Mouse (Mus musculus) cerebellum, postnatal 4 days (tissue): ENCODE data around the gene Dlg2.

Experiments used
- DNase-seq, 2 experiments: peaks; one replicate each; pipeline ENCODE4 v3.0.0; 2022; ENCODE audit warnings: low spot score in 2 of 2, mixed read lengths in 1 of 2

The Dlg2 gene

DNA sequence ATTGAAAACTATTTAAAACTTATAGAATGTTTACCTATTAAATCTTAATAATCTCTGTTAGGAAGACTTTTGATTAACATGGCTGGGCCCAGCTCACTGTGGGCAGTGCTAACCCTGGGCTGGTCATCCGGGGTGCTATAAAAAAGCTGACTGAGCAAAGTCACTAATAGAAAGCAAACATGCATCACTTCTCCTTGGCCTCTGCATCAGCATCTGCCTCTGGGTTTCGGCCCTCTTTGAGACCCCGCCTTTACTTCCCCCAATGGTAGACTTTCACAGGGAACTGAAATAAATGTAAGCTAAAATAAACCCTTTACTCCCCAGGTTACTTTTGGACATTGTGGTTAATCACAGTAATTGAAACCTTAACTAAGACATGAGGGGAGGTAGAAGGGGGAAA, 1264.3 kb downstream of the Dlg2 start:
- DNase-seq: no peak

DNA sequence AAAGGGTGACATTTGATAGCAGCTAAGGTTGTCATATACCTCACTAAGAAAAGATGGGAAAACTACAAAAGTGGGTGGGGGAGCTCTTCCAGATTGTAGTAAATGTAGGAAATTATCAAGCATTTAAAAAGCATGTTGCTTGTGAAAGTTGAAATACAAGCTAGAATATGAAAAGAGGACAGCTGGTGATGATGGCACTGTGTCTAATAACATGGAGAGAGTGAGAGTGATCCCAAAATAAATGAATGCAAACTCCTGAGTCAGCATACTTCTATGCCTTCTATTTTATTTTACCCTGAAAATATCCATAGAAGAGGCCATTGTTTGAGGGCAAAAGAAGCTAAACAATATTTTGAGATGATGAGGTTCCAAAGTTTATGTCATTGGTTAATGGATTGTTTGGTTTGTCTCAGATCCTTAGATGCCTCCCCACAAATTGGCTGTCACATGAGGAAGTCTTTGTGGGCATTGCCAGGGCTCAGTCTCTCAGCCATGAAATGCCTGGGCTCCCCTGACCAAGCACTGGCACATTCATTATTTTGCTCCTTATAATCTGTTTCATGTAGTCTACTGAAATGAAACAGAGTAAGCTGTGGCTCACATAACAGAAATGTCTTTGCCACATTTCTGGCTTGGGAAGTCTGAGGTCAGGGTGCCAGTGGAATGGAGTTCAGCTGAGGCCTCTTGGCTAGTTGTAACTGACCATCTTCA, 1276.8 kb downstream of the Dlg2 start:
- DNase-seq: no peak

DNA sequence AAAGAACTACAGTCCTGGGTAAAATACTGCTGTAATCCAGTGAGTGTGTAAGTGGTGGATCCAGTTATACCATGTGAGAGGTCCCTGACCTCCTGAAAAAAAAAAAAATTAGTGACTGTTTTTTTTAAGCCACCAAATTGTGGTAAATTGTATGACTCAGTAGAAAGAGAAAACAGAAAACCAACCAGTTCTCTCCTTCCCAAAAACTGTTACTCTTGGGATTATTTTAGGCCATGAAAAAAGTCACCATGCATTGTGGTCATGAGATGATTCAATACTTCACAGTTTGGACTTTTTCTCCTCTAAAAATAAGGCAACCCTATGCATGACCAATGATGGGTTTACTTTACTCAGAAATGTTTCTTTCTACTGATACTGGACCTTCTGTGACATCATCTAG, 1291.2 kb downstream of the Dlg2 start:
- no peak for DNase-seq

DNA sequence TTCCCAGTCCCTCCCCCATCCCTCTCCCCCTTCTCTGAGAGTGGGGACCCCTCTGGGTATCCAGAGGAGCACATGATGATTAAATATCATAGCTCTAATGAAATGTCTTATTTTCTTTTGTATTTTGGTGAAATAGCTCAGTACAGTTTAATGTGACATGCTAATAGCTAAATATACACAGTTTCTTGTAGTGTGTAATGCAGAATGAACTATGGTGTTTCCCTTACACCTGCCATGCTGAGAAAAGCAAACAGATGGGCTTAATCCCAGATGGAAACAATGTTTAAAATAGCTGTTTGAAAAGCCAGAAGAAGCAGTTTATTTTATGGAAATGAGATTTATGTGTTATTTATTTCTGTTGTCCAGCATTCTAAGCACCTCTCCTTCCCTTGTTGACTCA, 1302.2 kb downstream of the Dlg2 start:
- DNase-seq: no peak

DNA sequence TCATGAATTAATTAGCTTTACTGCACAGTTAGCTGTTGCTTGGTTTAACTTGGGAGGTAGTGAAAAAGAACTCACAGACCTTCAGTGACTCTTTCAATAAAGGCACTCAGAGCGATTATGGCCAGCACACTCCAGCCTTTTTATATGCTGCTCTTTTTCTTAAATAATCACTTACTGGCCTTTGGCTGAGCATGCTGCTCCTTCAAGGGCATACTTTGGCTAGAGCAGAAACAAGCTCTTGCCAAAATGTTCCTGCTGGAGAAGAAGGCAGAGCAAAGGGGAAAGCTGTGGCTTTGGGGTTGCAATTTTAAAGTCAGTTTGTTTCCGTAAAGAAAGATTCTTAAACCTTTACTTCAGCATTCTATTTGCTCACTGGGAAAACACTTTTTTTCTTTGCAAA, 1308.1 kb downstream of the Dlg2 start:
- no peak for DNase-seq

DNA sequence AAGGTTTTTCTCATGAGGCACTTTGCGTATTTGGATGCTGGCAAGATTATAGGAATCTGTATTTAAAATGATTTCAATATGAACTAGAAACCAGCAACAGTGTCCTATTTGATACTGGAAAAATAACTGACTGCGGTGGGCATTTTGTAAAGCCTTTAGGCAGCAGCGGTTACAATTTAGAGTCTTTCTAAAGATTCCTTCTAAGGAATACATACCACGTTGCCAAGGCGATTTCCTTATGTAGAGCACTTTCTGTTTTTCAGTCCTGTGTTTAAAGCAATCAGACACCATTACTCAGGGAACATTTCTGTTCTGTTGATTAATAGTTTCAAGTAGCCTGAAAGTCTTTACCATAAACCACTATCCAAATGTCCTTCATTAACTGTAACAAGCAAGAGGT, 1309.0 kb downstream of the Dlg2 start:
- no peak for DNase-seq

DNA sequence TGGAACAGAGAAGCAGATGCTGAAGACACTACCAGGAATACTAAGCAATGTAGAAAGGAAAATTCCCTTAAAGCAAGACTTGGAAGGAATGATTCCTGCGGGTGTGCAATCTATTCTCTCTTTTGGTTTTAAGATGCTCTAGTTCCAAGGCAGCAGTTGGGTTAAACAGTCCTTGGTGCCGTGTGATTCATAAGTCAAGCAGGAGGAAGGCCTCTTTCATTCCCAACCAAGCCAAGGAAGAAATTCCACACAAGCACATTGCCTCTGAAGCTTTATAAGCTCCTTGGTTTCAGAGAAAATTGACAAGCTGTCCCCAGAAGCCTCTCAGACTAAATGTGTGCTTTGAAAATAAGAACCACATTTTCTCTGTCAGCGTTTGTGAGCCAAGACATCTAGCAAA, 1309.4 kb downstream of the Dlg2 start:
- DNase-seq: no peak

DNA sequence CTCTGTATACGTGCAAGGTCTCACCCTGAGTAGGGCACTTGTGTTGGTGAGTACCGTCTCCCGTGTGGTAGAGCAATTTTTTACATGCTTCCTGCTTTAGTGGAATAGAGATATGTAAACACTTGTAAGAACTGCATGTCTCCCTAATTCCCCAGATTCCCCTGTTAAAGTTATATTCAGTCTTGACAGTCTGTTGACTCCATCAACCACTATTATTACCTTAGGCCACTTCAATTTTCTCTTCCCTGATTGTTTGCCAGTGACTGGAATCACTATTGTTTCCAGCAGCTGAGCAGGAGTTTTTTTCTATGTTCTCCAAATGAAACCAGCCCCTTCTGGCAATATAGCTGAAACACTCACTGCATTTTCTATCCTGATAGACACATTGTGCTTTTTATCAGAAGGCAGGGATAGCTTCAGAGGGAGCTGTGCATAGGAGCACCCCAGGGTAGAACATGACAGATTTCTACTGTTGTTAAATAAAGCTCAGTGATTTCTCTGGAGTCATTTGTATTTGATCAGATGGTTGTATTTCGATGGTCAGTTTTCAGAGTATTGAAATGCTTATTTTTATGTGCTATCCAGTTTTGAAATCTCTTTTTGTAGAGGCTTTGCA, 1314.6 kb downstream of the Dlg2 start:
- DNase-seq: no peak

DNA sequence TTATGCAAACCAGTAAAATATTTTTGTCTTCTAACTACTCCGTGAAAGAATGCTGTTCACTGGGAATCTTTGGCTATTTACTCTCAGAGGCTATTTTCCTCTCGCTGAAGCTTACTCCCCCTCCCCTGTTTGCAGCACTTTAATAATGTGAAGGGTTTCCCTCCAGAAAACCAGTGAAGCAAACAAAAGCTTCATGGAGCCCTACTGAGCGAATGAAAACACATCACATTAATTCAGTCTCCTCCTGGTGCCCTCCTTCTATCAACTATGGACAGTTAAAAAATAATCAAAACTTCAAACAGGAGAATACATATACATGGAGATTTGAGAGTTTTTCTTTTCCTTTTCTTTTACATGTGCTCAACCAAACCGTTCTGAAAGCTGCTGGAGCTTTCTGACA, 1330.2 kb downstream of the Dlg2 start:
- no peak for DNase-seq

DNA sequence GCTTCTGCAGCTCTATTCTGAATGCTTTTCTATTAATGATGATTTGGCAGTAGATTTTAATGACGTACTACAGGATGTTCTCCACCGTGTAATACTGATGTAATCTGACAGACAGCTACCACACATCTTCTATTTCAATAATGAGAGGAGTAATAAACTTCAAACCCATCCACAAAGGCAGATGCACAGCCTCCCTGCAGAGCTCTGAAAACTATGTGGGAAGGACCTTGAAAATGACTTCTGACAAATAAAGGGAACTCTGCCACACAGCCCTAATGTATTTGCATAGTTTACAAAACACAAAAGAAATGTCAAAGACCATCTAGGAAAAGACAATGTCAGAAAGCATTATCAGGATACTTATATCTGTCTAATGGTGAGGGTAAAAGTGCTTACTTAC, 1334.3 kb downstream of the Dlg2 start:
- no peak for DNase-seq

DNA sequence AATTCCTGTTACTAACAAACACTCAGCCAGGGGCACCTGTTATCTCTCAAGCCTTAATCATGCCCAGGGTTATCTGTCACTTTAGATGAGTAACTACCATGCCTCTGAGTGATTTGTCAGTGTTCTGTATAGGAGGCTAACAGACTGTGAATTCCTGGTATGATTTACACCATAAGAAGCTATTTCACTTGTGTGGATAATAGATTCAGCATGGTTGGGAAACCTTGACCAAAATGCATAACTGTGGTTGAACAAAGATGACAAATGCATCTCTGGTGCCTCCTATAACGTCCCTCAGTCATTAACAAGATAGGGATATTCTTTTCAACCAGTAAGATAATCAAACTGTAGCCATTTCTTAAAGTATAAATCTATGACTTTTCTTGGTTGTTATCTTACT, 1341.5 kb downstream of the Dlg2 start:
- DNase-seq: no peak

DNA sequence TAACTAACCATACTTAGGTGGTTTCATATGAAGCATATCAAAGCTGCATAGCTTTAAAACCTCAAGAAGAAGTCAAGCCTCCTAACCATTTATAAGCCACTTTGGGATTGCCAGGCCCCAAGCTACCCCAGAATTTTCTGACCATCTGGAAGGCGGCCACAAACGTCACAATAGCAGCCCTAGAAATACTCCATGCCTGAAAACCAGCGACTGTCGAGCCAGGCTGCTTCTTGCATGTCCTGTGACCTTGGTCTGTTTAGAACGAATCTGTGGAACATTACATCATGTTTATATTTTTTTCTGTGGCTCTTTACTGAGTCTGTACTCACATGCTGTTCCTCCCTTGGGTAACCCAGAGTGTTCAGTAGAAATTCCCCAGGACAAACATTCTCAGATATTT, 1355.7 kb downstream of the Dlg2 start:
- DNase-seq: no peak

DNA sequence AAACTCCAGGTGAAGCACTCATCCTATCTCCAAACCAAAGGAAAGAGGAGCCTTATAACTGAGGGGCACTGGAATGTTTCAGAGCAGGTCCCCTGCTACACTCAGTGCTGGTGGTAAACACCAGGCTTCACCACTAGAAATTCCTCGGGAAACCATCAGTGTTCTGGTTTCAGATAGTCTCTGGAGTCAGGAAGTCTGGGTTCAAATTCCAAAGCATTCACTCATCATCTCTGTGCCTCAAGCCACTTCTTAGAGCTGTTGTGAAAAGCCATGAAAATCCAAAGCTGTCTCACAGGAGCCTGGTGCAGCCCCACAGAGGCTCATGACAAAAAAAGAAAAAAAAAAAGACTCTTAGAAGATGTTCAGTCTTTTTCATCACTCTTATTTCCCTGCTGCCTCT, 1369.3 kb downstream of the Dlg2 start:
- no peak for DNase-seq

DNA sequence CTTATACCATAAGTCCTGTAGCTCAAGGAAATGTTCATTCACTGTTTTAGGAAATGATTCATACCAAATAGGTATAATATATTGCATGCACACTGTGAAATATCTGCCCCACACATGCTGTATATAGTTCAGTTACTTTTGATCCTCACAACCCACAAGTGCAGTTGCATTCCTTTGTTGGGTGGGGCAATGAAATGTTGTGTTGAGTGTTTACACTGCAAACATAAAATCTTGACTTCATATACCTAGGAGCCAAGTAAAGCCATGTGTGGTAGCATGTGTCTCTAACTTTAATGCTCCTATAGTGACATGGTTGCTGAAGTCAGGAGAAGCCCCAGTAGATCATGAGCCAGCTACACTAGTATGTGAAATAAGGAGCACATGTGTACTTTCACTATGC, 1372.9 kb downstream of the Dlg2 start:
- DNase-seq: no peak

DNA sequence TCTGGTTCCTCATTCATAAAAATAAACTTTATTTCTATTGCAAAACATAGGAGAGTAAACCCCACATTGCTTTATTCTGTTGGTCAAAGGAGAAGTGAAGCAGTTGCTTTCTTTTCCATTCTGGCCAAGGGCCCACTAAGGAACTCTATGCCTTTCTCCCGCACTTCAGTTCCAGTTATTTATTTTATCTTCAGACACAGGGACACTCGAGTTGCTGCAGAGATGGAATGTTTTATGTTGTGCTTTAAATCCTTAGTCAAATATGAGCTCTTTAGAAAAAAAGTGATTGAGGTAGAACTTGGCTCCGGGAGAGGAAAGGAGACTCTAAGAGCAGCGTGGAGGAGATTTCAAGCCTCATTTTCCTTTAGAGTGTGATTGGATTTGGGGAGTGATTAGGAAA, 1377.2 kb downstream of the Dlg2 start:
- no peak for DNase-seq

DNA sequence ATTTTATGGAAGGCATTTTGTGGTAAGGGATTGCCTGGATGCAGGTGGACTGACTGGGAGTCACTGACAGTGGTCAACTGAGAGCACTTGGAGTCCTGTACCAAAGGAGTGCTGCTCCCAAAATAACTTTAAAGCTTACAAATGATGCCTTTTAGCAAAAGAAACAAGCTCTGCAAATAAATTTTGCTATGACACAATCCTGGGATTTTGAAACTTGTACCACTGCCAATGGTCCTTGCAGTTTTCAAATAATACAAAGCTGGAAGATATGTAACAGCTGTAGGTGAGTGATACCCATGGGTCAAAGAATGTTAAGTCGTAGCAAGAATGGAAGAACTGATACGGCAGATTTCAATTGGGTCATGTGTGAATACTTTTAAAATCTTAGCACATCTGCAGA, 1380.5 kb downstream of the Dlg2 start:
- no peak for DNase-seq

DNA sequence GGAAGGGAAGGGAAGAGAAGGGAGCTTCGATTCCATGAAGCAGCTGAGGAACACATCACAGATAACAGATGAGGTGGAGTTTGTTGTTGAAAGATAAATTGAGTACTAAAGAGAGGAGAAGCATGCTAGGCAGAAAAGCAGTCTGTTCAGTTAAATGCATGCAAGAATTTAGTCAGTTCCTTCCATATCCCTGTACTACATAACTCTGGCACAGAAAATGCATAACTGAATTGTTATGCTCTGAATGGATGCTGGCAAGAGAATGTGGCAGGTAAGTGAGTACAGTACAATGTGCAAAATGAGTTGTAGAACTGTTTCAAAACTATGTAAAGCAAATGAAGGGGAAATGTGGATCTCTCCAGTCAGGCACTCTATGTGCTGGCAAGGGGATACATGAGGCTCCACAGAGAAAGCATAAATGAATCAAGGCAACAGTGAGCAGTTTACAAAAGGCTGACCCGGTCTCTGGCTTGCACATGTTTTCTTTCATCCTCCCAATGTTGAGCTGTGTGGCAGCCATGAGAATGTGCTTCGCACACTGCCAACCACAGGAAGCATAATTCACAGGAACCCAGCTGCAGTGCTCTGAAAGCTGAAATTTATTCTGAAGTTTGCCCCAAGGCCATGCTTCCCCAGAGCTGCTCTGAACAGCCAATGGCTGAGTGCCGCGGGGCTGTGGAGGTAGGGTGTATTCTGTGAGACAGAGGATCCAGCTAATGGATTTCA, 1386.5 kb downstream of the Dlg2 start:
- no peak for DNase-seq

DNA sequence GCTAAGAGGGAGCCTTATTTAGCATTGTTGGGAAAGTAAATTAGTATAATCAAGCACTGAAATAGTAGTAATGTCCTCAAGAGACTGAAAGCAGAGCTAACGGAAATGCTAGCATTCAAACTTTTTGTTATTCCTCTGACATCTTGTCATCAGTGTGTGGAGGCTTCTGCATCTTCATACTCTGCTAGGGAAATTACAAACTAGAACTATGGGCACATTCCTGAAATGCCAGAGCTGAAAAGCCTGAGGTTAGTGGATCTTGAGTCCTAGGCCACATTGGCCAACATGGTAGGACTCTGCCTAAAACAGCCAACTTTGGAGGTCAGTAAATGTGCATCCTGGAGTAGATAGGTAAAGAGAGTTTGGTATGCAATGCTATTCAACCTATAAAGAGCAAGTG, 1392.4 kb downstream of the Dlg2 start:
- DNase-seq: no peak

DNA sequence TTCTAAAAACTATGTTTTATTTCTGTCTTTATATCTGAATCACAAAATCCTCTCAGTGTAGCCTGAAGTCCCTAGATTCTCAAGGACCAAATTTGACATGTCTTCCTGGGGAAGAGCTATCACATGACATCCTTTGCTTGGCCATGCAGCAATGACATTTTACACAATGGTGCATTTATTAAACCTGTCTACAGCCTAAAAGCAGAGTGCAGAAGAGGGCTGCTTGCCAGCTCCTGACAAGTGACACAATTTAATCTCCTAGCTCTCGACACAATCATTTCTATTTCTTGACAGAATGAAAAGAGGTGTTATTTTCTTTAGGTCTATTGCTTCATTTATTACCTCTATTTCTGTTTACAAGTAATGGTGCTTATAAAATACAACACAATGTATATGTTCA, 1400.4 kb downstream of the Dlg2 start:
- DNase-seq: no peak

DNA sequence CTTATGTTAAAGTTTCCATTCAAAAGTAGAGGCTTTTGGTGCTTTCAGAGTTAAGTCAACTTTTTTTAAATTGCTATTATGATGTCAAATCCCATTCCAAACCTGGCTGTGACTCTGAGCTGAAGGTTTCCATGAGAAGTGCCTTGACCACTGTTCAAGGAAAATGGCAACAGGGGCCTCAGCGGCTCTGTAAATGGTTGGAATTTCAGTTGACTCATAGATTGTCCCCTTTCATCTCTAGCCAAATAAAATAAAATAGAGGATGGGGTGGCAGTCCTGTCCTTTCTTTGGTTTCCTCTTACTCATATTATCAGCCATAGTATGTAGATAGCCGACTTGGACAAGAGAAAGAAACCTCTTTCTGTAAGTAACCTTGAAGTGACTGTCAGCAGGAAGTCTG, 1401.3 kb downstream of the Dlg2 start:
- no peak for DNase-seq

DNA sequence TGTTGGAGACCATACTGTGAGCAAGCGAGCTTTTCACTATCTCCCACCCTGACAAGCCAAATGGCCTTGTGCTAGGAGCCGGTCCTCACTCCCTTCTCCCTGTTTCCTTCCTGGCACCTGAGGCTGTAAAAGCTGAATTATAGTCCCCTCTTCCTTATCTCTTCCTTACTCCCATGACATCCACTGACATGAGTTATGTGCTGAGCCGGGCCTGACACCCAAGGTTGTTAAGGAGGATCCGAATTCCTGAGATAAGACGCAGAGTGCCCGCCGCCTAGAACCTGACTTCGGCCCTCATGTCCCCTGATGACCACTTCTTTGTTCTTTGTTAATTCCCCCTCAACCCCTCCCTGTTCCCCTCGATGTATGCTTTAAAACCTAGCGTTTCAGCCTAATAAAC, 1409.9 kb downstream of the Dlg2 start:
- DNase-seq: no peak

DNA sequence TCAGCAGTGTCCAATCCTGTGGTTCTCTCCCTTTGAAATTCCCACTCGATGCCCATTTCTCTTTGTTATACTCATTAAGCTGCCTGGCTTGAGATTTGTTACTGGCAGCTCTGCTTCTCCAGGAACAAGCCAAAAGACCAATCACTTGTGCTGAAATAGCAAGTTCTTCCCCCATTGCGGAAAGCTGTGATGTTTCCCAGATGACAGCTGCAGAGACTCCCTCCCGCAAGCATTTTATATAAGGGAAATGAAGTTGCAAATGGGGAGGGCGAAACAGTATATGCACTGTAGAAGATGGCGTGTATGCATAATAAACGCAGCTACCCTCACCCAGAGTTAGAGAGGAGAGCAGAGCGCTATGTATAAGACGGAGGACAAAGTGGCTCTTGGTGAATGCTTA, 1417.5 kb downstream of the Dlg2 start:
- no peak for DNase-seq

DNA sequence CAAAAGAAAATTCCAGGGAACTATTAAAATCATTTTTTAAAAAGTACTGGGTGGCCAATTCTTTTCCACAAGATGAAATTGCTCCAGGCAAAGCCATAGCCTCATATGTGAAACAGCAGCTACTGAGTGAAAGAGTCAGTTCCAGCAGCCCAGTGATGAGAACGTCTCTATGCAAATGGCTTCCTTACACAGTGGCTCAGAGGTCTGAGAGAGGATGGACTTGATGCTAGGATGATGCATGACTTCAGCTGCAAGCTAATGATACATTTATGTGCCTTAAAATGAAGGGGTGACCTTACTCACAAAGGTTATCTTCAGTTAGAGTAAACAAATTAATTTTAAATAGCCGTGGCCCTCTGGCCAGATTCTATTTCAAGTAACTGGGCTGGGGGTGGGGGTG, 1420.5 kb downstream of the Dlg2 start:
- no peak for DNase-seq
